Mouse (Mus musculus) MEL (cell line): ENCODE results near the gene Ggta1. TPM values are rescaled to one million over a fixed set of nuclear protein-coding genes. Genes with fewer than 3 reads are reported as not detected.

ENCODE experiments used
- DNase-seq: peaks from one replicate; pipeline ENCODE4 v3.0.0; 2011; ENCODE audit warnings: low read depth, low spot score
- H3K27ac ChIP-seq: 2 replicates; pipeline ENCODE4 v1.5.1; 2012; ENCODE audit warnings: low read depth, mild to moderate bottlenecking, control low read depth, low read length, moderate library complexity; ENCODE audit not compliant: control insufficient read depth
- H3K27me3 ChIP-seq, 2 experiments: fragments of 150-350 bp in 1 of 2; sonication (generic) in 1 of 2; 2 replicates each; pipeline ENCODE4 v1.6.1; 2012; ENCODE audit warnings: low read length in 2 of 2, mild to moderate bottlenecking in 2 of 2, improper control_type of control experiment in 1 of 2, moderate library complexity in 1 of 2; ENCODE audit not compliant: insufficient read depth in 2 of 2, control insufficient read depth in 1 of 2
- H3K36me3 ChIP-seq, 2 experiments: 2 replicates each; pipeline ENCODE4 v1.6.1; 2012 to 2014; ENCODE audit warnings: low read length in 2 of 2, improper control_type of control experiment in 1 of 2, inconsistent platforms in 1 of 2, mild to moderate bottlenecking in 1 of 2; ENCODE audit not compliant: insufficient read depth in 2 of 2, control insufficient read depth in 1 of 2
- H3K4me1 ChIP-seq, 2 experiments: fragments of 150-350 bp in 1 of 2; sonication (generic) in 1 of 2; 2 replicates each; pipeline ENCODE4 v1.6.1; 2012; ENCODE audit warnings: low read length in 2 of 2, improper control_type of control experiment in 1 of 2, mild to moderate bottlenecking in 1 of 2; ENCODE audit not compliant: insufficient read depth in 2 of 2, control insufficient read depth in 1 of 2
- H3K4me3 ChIP-seq, 2 experiments: fragments of 150-350 bp in 1 of 2; sonication (generic) in 1 of 2; 2 replicates each; pipeline ENCODE4 v1.5.1; 2012; ENCODE audit warnings: low read depth in 2 of 2, low read length in 2 of 2, mild to moderate bottlenecking in 2 of 2, moderate library complexity in 2 of 2, control low read depth in 1 of 2, improper control_type of control experiment in 1 of 2; ENCODE audit not compliant: control insufficient read depth in 1 of 2, insufficient read depth in 1 of 2
- H3K79me2 ChIP-seq: 2 replicates; pipeline ENCODE4 v1.6.1; 2012; ENCODE audit warnings: mild to moderate bottlenecking, low read length, moderate library complexity; ENCODE audit not compliant: control insufficient read depth, poor library complexity, insufficient read depth
- H3K9ac ChIP-seq: 2 replicates; pipeline ENCODE4 v1.6.1; 2012; ENCODE audit warnings: low read depth, mild to moderate bottlenecking, control low read depth, low read length, moderate library complexity; ENCODE audit not compliant: control insufficient read depth, poor library complexity, severe bottlenecking
- H3K9me3 ChIP-seq: fragments of 150-350 bp; sonication (generic); replicated peaks from 2 replicates; pipeline ENCODE4 v1.6.1; 2012; ENCODE audit warnings: mild to moderate bottlenecking, low read length, improper control_type of control experiment, moderate library complexity; ENCODE audit not compliant: insufficient read depth
- CHD1 ChIP-seq: IDR thresholded peaks from 2 replicates; pipeline ENCODE4 v1.6.1; 2012; ENCODE audit warnings: low read depth, mild to moderate bottlenecking, inconsistent platforms, low read length, improper control_type of control experiment
- CTCF ChIP-seq, 3 experiments: IDR thresholded peaks in 2 of 3; conservative IDR thresholded peaks in 1 of 3; 2 replicates each; pipeline ENCODE4 v1.5.1; 2011 to 2012; ENCODE audit warnings: low read length in 3 of 3, low read depth in 2 of 3, mild to moderate bottlenecking in 2 of 3, improper control_type of control experiment in 1 of 3, inconsistent platforms in 1 of 3, mixed read lengths in 1 of 3, moderate library complexity in 1 of 3; ENCODE audit not compliant: control insufficient read depth in 1 of 3, insufficient read depth in 1 of 3, poor library complexity in 1 of 3, severe bottlenecking in 1 of 3
- E2F4 ChIP-seq: IDR thresholded peaks from 2 replicates; pipeline ENCODE4 v1.6.1; 2011; ENCODE audit warnings: low read depth, low read length, improper control_type of control experiment, borderline replicate concordance
- EP300 ChIP-seq, 2 experiments: IDR thresholded peaks; 2 replicates each; pipeline ENCODE4 v1.6.1; 2011; ENCODE audit warnings: improper control_type of control experiment in 2 of 2, low read length in 2 of 2, low read depth in 1 of 2, mild to moderate bottlenecking in 1 of 2
- ETS1 ChIP-seq: IDR thresholded peaks from 2 replicates; pipeline ENCODE4 v1.6.1; 2012; ENCODE audit warnings: low read depth, mild to moderate bottlenecking, inconsistent platforms, low read length, improper control_type of control experiment, moderate library complexity
- JUND ChIP-seq: IDR thresholded peaks from 2 replicates; pipeline ENCODE4 v1.6.1; 2011; ENCODE audit warnings: low read depth, mild to moderate bottlenecking, improper control_type of control experiment, low read length
- KAT2A ChIP-seq: conservative IDR thresholded peaks from 2 replicates; pipeline ENCODE4 v1.6.1; 2012; ENCODE audit warnings: low read depth, low read length, improper control_type of control experiment, inconsistent platforms
- MAZ ChIP-seq: IDR thresholded peaks from 2 replicates; pipeline ENCODE4 v1.6.1; 2012; ENCODE audit warnings: low read depth, mild to moderate bottlenecking, inconsistent platforms, low read length, improper control_type of control experiment
- MEF2A ChIP-seq: IDR thresholded peaks from 2 replicates; pipeline ENCODE4 v1.6.1; 2014; ENCODE audit warnings: low read depth, mild to moderate bottlenecking, inconsistent platforms, low read length, improper control_type of control experiment; ENCODE audit not compliant: poor library complexity, insufficient replicate concordance, severe bottlenecking; ENCODE audit errors: extremely low read depth
- MXI1 ChIP-seq: IDR thresholded peaks from 2 replicates; pipeline ENCODE4 v1.6.1; 2011; ENCODE audit warnings: mild to moderate bottlenecking, low read depth, low read length, improper control_type of control experiment
- MYB ChIP-seq: IDR thresholded peaks from 2 replicates; pipeline ENCODE4 v1.6.1; 2011; ENCODE audit warnings: mild to moderate bottlenecking, low read depth, low read length, improper control_type of control experiment
- MYC ChIP-seq: IDR thresholded peaks from 2 replicates; pipeline ENCODE4 v1.6.1; 2011; ENCODE audit warnings: low read depth, mild to moderate bottlenecking, low read length, improper control_type of control experiment, moderate library complexity
- NELFE ChIP-seq: IDR thresholded peaks from 2 replicates; pipeline ENCODE4 v1.6.1; 2011; ENCODE audit warnings: low read depth, low read length, improper control_type of control experiment
- POLR2AphosphoS2 ChIP-seq: IDR thresholded peaks from 2 replicates; pipeline ENCODE4 v1.6.1; 2011; ENCODE audit warnings: low read length, improper control_type of control experiment
- POLR2AphosphoS5 ChIP-seq: IDR thresholded peaks from 2 replicates; pipeline ENCODE4 v1.6.1; 2012; ENCODE audit warnings: low read depth, borderline replicate concordance, mild to moderate bottlenecking, inconsistent platforms, low read length, moderate library complexity, mixed read lengths
- RCOR1 ChIP-seq: IDR thresholded peaks from 2 replicates; pipeline ENCODE4 v1.6.1; 2012; ENCODE audit warnings: low read depth, mild to moderate bottlenecking, inconsistent platforms, low read length, improper control_type of control experiment
- SIN3A ChIP-seq: IDR thresholded peaks from 2 replicates; pipeline ENCODE4 v1.6.1; 2012; ENCODE audit warnings: low read length, improper control_type of control experiment, inconsistent platforms
- SMC3 ChIP-seq: IDR thresholded peaks from 2 replicates; pipeline ENCODE4 v1.6.1; 2011; ENCODE audit warnings: low read depth, low read length, improper control_type of control experiment
- TBP ChIP-seq: IDR thresholded peaks from 2 replicates; pipeline ENCODE4 v1.8.0; 2011; ENCODE audit warnings: low read depth, low read length, improper control_type of control experiment
- TCF12 ChIP-seq: IDR thresholded peaks from 2 replicates; pipeline ENCODE4 v1.6.1; 2014; ENCODE audit warnings: low read depth, mild to moderate bottlenecking, inconsistent platforms, low read length, improper control_type of control experiment, moderate library complexity
- UBTF ChIP-seq: IDR thresholded peaks from 2 replicates; pipeline ENCODE4 v1.6.1; 2012; ENCODE audit warnings: low read depth, mild to moderate bottlenecking, inconsistent platforms, low read length, improper control_type of control experiment, moderate library complexity, borderline replicate concordance; ENCODE audit not compliant: insufficient read depth
- USF1 ChIP-seq: IDR thresholded peaks from 2 replicates; pipeline ENCODE4 v1.6.1; 2014; ENCODE audit warnings: low read depth, mild to moderate bottlenecking, inconsistent platforms, low read length, improper control_type of control experiment, moderate library complexity
- USF2 ChIP-seq, 2 experiments: IDR thresholded peaks; 2 replicates each; pipeline ENCODE4 v1.6.1; 2011 to 2012; ENCODE audit warnings: improper control_type of control experiment in 2 of 2, low read length in 2 of 2, borderline replicate concordance in 1 of 2, inconsistent platforms in 1 of 2, low read depth in 1 of 2, mild to moderate bottlenecking in 1 of 2; ENCODE audit not compliant: insufficient read depth in 1 of 2
- ZC3H11A ChIP-seq: IDR thresholded peaks from 2 replicates; pipeline ENCODE4 v1.6.1; 2012; ENCODE audit warnings: low read depth, mild to moderate bottlenecking, inconsistent platforms, low read length, improper control_type of control experiment
- ZKSCAN1 ChIP-seq: IDR thresholded peaks from 2 replicates; pipeline ENCODE4 v1.6.1; 2012; ENCODE audit warnings: low read depth, mild to moderate bottlenecking, inconsistent platforms, low read length, improper control_type of control experiment, moderate library complexity
- ZMIZ1 ChIP-seq: IDR thresholded peaks from 2 replicates; pipeline ENCODE4 v1.6.1; 2012; ENCODE audit warnings: low read depth, mild to moderate bottlenecking, inconsistent platforms, low read length, improper control_type of control experiment, moderate library complexity
- polyA plus RNA-seq, 2 experiments: library from polyadenylated mRNA; stranded (reverse) in 1 of 2; unstranded in 1 of 2; fragments of >175 nt in 1 of 2; fragments of >200 nt in 1 of 2; gene quantifications; 2 replicates each; pipeline versions ENCODE4 v1.2.1 to v1.2.4; 2012; ENCODE audit warnings: low replicate concordance in 2 of 2, low read depth in 1 of 2; ENCODE audit not compliant: insufficient read length in 2 of 2, insufficient read depth in 1 of 2, missing spikeins in 1 of 2
- total RNA-seq: library from RNA; depleted of rRNA; stranded (reverse); fragments of 300-350 nt; gene quantifications from 2 replicates; pipeline ENCODE4 v1.2.3, GENCODE M21; 2012

Ggta1 gene
- total and polyA plus RNA-seq, 3 experiments, result 29.2 to 30.7 TPM; not detected in 1

DNA sequence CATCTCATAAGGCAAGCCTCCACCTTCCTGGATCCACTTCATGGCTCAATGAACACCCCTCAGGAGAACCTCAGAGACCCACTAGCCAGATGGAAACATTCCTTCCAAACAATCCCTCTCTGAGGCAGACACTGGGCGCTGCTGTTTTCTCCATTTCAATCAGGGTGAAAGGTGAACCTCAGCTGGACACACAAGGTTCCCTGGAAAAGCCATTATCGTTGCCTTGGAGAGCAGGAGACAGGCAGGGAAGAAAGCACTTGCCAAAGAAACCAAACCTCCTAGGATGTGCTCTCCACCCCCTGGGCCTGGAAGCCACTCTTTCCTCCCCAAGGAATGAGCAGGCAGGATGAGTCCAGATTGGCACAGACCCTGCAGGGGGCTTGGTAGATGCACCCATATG, 35.5 kb downstream of the Ggta1 start:
- no peak overlapping the region for H3K9ac ChIP-seq
- H3K27me3 ChIP-seq, result no peaks in the 10 kb centered on the region
- H3K4me1 ChIP-seq, result no peaks in the 10 kb centered on the region
- no peaks in the 10 kb centered on the region for H3K9me3 ChIP-seq
- no peak for DNase-seq
- no peaks in the 10 kb centered on the region for H3K79me2 ChIP-seq
- H3K4me3 ChIP-seq, result no peak overlapping the region
- no peak for TF ChIP-seq MYB
- no peak for TF ChIP-seq SIN3A
- TF ChIP-seq, all 39 proteins: peak for 0
- Histone ChIP-seq H3K27ac (no peak overlapping the region), H3K36me3 (peaks cover 0 to 2% of the 10 kb centered on the region in 2 experiments; a peak in 2 of 4 replicates)

DNA sequence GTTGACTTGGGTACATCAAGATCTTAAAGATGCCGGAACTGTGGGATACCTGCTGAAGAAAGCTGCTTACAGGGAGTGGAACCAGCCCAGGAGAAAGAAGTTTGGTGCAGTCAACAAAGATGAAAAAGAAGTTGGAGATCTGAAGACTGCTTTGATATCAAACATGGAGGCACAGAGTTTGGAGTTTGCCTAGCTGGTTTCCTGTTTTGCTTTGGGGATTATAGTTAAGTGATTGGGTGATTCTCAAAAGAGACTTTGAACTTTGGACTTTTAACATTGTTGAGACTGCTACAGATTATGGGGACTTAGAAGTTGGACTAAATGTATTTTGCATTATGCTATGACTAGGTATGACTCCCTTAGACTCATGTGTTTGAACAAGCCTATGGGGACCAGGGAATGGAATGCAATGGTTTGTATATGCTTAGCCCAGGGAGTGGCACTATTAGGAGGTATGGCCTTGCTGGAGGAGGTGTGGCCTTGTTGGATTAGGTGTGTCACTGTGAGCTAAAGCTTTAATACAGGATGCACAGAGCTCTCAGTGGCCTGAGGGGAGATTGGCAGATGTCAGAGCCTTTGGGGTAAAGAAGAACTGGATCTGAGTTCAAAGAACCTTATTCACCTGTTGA, 39.2 kb downstream of the Ggta1 start:
- H3K27ac ChIP-seq, result no peak overlapping the region
- no peak overlapping the region for H3K9ac ChIP-seq
- TF ChIP-seq MYB (no peak), MYC (no peak), MAZ (no peak), USF1 (no peak), SIN3A (no peak), POLR2AphosphoS2 (no peak), TBP (no peak), E2F4 (no peak), ETS1 (no peak), NELFE (no peak), UBTF (no peak), CHD1 (no peak), SMC3 (no peak)
- no peaks in the 10 kb centered on the region for H3K27me3 ChIP-seq
- no peaks in the 10 kb centered on the region for H3K79me2 ChIP-seq
- peaks cover 0 to 13% of the 10 kb centered on the region in 2 experiments; a peak in 3 of 4 replicates for H3K4me1 ChIP-seq
- H3K36me3 ChIP-seq, result peaks cover 2 to 7% of the 10 kb centered on the region in 2 experiments
- no peak overlapping the region for H3K4me3 ChIP-seq
- no peaks in the 10 kb centered on the region for H3K9me3 ChIP-seq
- no peak for DNase-seq

DNA sequence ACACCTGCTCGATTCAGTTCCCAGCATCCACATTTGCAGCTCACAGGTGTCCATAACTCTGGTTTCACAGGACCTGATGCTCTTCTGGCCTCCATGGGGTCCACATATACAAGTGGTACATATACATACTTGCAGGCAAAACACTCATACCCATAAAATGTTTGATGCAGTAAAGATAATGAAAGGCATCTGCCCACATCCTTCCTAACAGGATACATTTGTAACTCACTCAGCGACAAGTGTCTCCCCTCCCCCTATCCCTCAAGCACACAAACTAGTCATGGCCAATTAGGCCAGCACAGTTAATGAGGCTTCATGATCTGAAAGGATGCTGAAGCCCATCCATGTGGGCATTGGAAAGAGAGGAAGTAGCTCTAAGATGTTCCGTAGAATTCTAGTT, 40.6 kb downstream of the Ggta1 start:
- H3K4me1 ChIP-seq, result peaks cover 3 to 22% of the 10 kb centered on the region in 2 experiments
- no peaks in the 10 kb centered on the region for H3K79me2 ChIP-seq
- TF ChIP-seq USF2 (IDR thresholded peaks at IDR 0.05; ENCODE audit: borderline replicate concordance in 1 of 2, insufficient read depth in 1 of 2, low read depth in 1 of 2, low read length in 2 of 2) (no peak), KAT2A (no peak), SMC3 (no peak), ZKSCAN1 (no peak), TCF12 (no peak), RCOR1 (no peak), POLR2AphosphoS5 (no peak), ZC3H11A (no peak), MEF2A (no peak), CTCF (IDR thresholded peaks at IDR 0.05 in 2 of 3, conservative IDR thresholded peaks at IDR 0.05 in 1 of 3; ENCODE audit: control insufficient read depth in 1 of 3, insufficient read depth in 1 of 3, low read depth in 2 of 3, low read length in 3 of 3, poor library complexity in 1 of 3, severe bottlenecking in 1 of 3) (no peak), JUND (no peak), ZMIZ1 (no peak), SIN3A (no peak), EP300 (IDR thresholded peaks at IDR 0.05; ENCODE audit: low read depth in 1 of 2, low read length in 2 of 2) (no peak), MXI1 (no peak)
- no peak overlapping the region for H3K27ac ChIP-seq
- no peak overlapping the region for H3K4me3 ChIP-seq
- H3K27me3 ChIP-seq, result no peaks in the 10 kb centered on the region
- DNase-seq, result no peak
- H3K9me3 ChIP-seq, result no peaks in the 10 kb centered on the region
- no peak overlapping the region for H3K9ac ChIP-seq
- peaks cover 2 to 9% of the 10 kb centered on the region in 2 experiments for H3K36me3 ChIP-seq
